Mouse (Mus musculus) ES-Bruce4 (cell line): Measurements from ENCODE around the gene Sema3g. TPM values are rescaled to one million over a fixed set of nuclear protein-coding genes. Genes with fewer than 3 reads are reported as not detected.

Experiments used
- H3K27ac ChIP-seq: 2 replicates; pipeline ENCODE4 v1.5.1; 2012; ENCODE audit warnings: low read length, inconsistent platforms; ENCODE audit not compliant: insufficient read depth
- H3K27me3 ChIP-seq: 2 replicates; pipeline ENCODE4 v1.6.1; 2012; ENCODE audit warnings: mild to moderate bottlenecking, low read length, inconsistent platforms; ENCODE audit not compliant: control insufficient read depth, poor library complexity, insufficient read depth, severe bottlenecking
- H3K36me3 ChIP-seq: 2 replicates; pipeline ENCODE4 v1.6.1; 2012; ENCODE audit warnings: inconsistent platforms, mild to moderate bottlenecking, low read length, moderate library complexity; ENCODE audit not compliant: control insufficient read depth, poor library complexity, insufficient read depth, severe bottlenecking
- H3K4me1 ChIP-seq: one replicate; pipeline ENCODE4 v1.8.1; 2011; ENCODE audit warnings: low read length; ENCODE audit not compliant: control insufficient read depth, insufficient read depth
- H3K4me3 ChIP-seq: 2 replicates; pipeline ENCODE4 v1.5.1; 2011; ENCODE audit warnings: low read depth, mild to moderate bottlenecking, low read length
- H3K9ac ChIP-seq: 2 replicates; pipeline ENCODE4 v1.6.1; 2012; ENCODE audit warnings: low read depth, mild to moderate bottlenecking, inconsistent platforms; ENCODE audit not compliant: poor library complexity, severe bottlenecking
- H3K9me3 ChIP-seq: replicated peaks from 2 replicates; pipeline ENCODE4 v1.6.1; 2012; ENCODE audit warnings: mild to moderate bottlenecking, low read length, inconsistent platforms; ENCODE audit not compliant: control insufficient read depth, poor library complexity, insufficient read depth, severe bottlenecking
- CTCF ChIP-seq: IDR thresholded peaks from one replicate; pipeline ENCODE4 v1.8.1; 2011; ENCODE audit warnings: low read depth, low read length
- EP300 ChIP-seq: IDR thresholded peaks from 2 replicates; pipeline ENCODE4 v1.6.1; 2011; ENCODE audit warnings: low read depth, low read length; ENCODE audit not compliant: insufficient read depth
- POLR2A ChIP-seq: IDR thresholded peaks from one replicate; pipeline ENCODE4 v1.8.1; 2011; ENCODE audit warnings: low read length; ENCODE audit not compliant: insufficient read depth
- polyA plus RNA-seq: library from polyadenylated mRNA; stranded (reverse); fragments of >200 nt; gene quantifications from 2 replicates; pipeline ENCODE4 v1.2.4, GENCODE M21; 2011; ENCODE audit warnings: low read depth; ENCODE audit not compliant: missing spikeins, insufficient read depth, insufficient read length

Gene Sema3g
- polyA plus RNA-seq, 1 experiment, result not detected

- no peaks in the 10 kb centered on the region for H3K4me1 ChIP-seq
- H3K36me3 ChIP-seq, result peaks cover 27% of the 10 kb centered on the region
- peak overlapping the region; percentile 83 for H3K27ac ChIP-seq
- peak overlapping the region; percentile 90 for H3K9ac ChIP-seq
- TF ChIP-seq CTCF (no peak), EP300 (no peak), POLR2A (no peak)
- H3K4me3 ChIP-seq, result peak overlapping the region; percentile 86
- H3K9me3 ChIP-seq, result no peaks in the 10 kb centered on the region
- no peaks in the 10 kb centered on the region for H3K27me3 ChIP-seq
These were observed 32.8 kb downstream of the Sema3g start for GRCm38 (mm10) chr14:31250222-31251083.

GRCm38 (mm10) chr14:31251084-31251604 lies 33.5 kb downstream of the Sema3g start, which contains the start of the genes Phf7 and Bap1:
Gene Phf7 (minus strand): TSS chr14:31251317.
Gene Bap1 (plus strand): TSS chr14:31251450.
- peak within 1 kb of the TSS; percentile 91 for H3K4me3 ChIP-seq
- peaks cover 33% of the 10 kb centered on the region for H3K36me3 ChIP-seq
- peak within 1 kb of the TSS; percentile 83 for H3K27ac ChIP-seq
- TF ChIP-seq POLR2A, result peak; percentile 18
- no peak for TF ChIP-seq CTCF
- 0 out of 2 replicates have a peak, but pooled peaks have one; percentile 56 for TF ChIP-seq EP300
- no peaks in the 10 kb centered on the region for H3K9me3 ChIP-seq
- no peaks in the 10 kb centered on the region for H3K4me1 ChIP-seq
- H3K9ac ChIP-seq, result peak within 1 kb of the TSS; percentile 90
- no peaks in the 10 kb centered on the region for H3K27me3 ChIP-seq

GRCm38 (mm10) chr14:31251626-31252025 lies 34.0 kb downstream of the Sema3g start:
- H3K4me3 ChIP-seq, result peak overlapping the region; percentile 91
- peak overlapping the region; percentile 90 for H3K9ac ChIP-seq
- H3K27ac ChIP-seq, result no peak overlapping the region
- peaks cover 38% of the 10 kb centered on the region for H3K36me3 ChIP-seq
- H3K27me3 ChIP-seq, result no peaks in the 10 kb centered on the region
- TF ChIP-seq EP300 (no peak), CTCF (no peak), POLR2A (no peak)
- H3K4me1 ChIP-seq, result no peaks in the 10 kb centered on the region
- H3K9me3 ChIP-seq, result no peaks in the 10 kb centered on the region

GRCm38 (mm10) chr14:31252091-31252490 lies 34.4 kb downstream of the Sema3g start:
- Histone ChIP-seq H3K4me1 (no peaks in the 10 kb centered on the region), H3K27ac (no peak overlapping the region), H3K9me3 (no peaks in the 10 kb centered on the region), H3K9ac (peak overlapping the region; percentile 90), H3K36me3 (peaks cover 42% of the 10 kb centered on the region), H3K27me3 (no peaks in the 10 kb centered on the region), H3K4me3 (peak overlapping the region; percentile 91)
- TF ChIP-seq POLR2A (no peak), EP300 (no peak), CTCF (no peak)

- Histone ChIP-seq H3K4me1 (no peaks in the 10 kb centered on the region), H3K4me3 (no peak overlapping the region), H3K27me3 (no peaks in the 10 kb centered on the region), H3K36me3 (peaks cover 60% of the 10 kb centered on the region), H3K9ac (no peak overlapping the region), H3K9me3 (no peaks in the 10 kb centered on the region), H3K27ac (no peak overlapping the region)
- no peak for TF ChIP-seq POLR2A
- no peak for TF ChIP-seq EP300
These were observed 40.9 kb downstream of the Sema3g start for GRCm38 (mm10) chr14:31258476-31259050.

DNA sequence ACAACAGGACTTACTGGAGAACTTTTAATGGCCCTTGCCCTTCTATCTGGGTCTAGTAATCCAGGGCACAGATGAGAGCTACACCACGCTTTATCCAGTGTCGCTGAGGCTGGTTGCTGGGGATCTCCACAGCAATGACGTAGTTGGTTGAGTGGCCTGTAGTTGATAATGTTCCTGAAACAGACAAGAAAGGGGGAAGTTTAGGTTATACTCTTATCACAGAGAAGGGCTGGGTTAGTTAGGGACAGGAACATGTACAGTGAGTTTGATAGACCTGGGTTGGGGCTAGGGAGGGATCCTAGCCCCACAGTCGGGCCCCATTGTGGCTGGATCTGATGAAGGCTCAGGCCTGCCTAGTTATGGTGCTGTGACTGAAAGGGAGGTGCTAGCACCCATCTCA lies 42.7 kb downstream of the Sema3g start:
- Histone ChIP-seq H3K27ac (no peak overlapping the region), H3K27me3 (no peaks in the 10 kb centered on the region), H3K36me3 (peaks cover 42% of the 10 kb centered on the region), H3K9ac (no peak overlapping the region), H3K4me1 (no peaks in the 10 kb centered on the region), H3K9me3 (no peaks in the 10 kb centered on the region), H3K4me3 (no peak overlapping the region)
- TF ChIP-seq POLR2A (no peak), EP300 (no peak), CTCF (no peak)
